Mouse (Mus musculus) forebrain, embryonic 16.5 days (tissue): ENCODE measurements around the gene Prkce. TPM values are rescaled to one million over a fixed set of nuclear protein-coding genes. Genes with fewer than 3 reads are reported as not detected.

ENCODE experiments used
- ATAC-seq: fragments of 200-750 bp; cut with Nextera tagmentation; 2 replicates; pipeline ENCODE4 v1.8.0; 2017; ENCODE audit warnings: mild to moderate bottlenecking, moderate library complexity
- H3K27ac ChIP-seq: fragments of 300-500 bp; sonication (generic); 2 replicates; pipeline ENCODE4 v1.5.1; 2014; ENCODE audit warnings: low read length, control low read depth
- H3K27me3 ChIP-seq: fragments of 300-500 bp; sonication (generic); replicated peaks from 2 replicates; pipeline ENCODE4 v1.6.1; 2014; ENCODE audit warnings: low read length; ENCODE audit not compliant: control insufficient read depth, insufficient read depth
- H3K36me3 ChIP-seq: fragments of 300-500 bp; sonication (generic); 2 replicates; pipeline ENCODE4 v1.6.1; 2014; ENCODE audit not compliant: control insufficient read depth, insufficient read depth
- H3K4me1 ChIP-seq: fragments of 300-500 bp; sonication (generic); replicated peaks from 2 replicates; pipeline ENCODE4 v1.6.1; 2014; ENCODE audit warnings: low read length; ENCODE audit not compliant: control insufficient read depth, insufficient read depth
- H3K4me2 ChIP-seq: fragments of 300-500 bp; sonication (generic); 2 replicates; pipeline ENCODE4 v1.6.1; 2014; ENCODE audit warnings: mild to moderate bottlenecking, low read length, control low read depth
- H3K4me3 ChIP-seq: fragments of 300-500 bp; sonication (generic); replicated peaks from 2 replicates; pipeline ENCODE4 v1.5.1; 2014; ENCODE audit warnings: mild to moderate bottlenecking, low read length, control low read depth
- H3K9ac ChIP-seq: fragments of 300-500 bp; sonication (generic); replicated peaks from 2 replicates; pipeline ENCODE4 v1.6.1; 2014; ENCODE audit warnings: low read depth, low read length, control low read depth
- H3K9me3 ChIP-seq: fragments of 300-500 bp; sonication (generic); 2 replicates; pipeline ENCODE4 v1.6.1; 2016; ENCODE audit warnings: low read length; ENCODE audit not compliant: control insufficient read depth
- WGBS: fragments of 180-500 bp; shearing (Covaris S2); extraction: QIAGEN DNeasy Blood & Tissue Kit; methylation state at CpG from one replicate; pipeline ENCODE4 v1.1.7; 2014; 5-methylcytosine and 5-hydroxymethylcytosine counted together
- polyA plus RNA-seq: library from polyadenylated mRNA; unstranded; fragments of >200 nt; fragmentation: Nextera tagmentation; extraction: Ambion mirVana; gene quantifications from 2 replicates; pipeline ENCODE4 v1.2.1, GENCODE M21; 2015

The Prkce gene
- polyA plus RNA-seq, 1 experiment from 2014 or later, result 42.9 TPM

- Histone ChIP-seq H3K4me1 (peaks cover 6% of the 10 kb centered on the region), H3K27me3 (no peaks in the 10 kb centered on the region), H3K4me3 (no peak overlapping the region), H3K9me3 (no peaks in the 10 kb centered on the region), H3K27ac (no peak overlapping the region), H3K4me2 (no peak overlapping the region), H3K36me3 (no peaks in the 10 kb centered on the region), H3K9ac (no peak overlapping the region)
- ATAC-seq, result no peak
- WGBS, result 68% methylated on average over 8 of the region's 8 CpGs
Measured at GRCm38 (mm10) chr17:86344032-86344431, 176.4 kb downstream of the Prkce start.

DNA sequence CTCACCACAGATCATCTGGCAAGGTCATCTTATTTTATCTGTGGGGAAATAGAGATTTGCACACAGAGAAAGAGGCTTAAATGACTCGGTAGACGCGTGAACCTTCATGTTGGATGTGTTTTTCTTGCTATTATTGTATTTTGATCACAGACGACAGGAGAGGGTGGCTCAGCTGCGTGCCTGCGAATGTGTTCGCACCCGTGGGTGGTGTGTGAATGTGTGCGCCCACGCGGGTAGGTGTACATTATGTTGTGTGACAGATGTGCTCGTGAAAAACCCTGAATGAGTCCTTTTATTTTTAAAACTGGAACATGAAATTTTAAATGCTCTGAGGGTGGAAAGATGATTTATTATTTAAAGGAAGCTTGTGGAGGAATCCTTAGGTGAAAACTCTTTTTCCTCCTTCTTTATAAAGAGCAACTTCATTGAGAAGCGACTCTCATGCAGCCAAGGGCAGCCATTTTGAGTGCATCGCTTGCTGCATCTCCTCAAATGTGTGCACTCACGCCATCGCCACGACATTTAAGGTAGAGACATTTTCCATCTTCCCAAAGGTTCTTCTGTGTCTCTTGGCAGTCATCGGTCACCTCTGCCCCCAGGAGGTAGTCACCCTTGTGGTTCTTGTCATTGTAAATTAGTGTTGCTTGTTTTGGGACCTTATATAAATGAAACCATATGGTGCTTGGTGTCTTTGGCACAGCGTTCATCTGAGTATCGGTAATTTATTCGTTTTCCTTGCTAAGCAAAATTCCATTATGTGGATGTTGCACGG, 177.8 kb downstream of the Prkce start:
- H3K9ac ChIP-seq, result no peak overlapping the region
- no peaks in the 10 kb centered on the region for H3K27me3 ChIP-seq
- WGBS, result 75% methylated on average over 22 of the region's 22 CpGs
- ATAC-seq, result no peak
- peaks cover 7% of the 10 kb centered on the region for H3K4me1 ChIP-seq
- H3K9me3 ChIP-seq, result no peaks in the 10 kb centered on the region
- no peak overlapping the region for H3K4me2 ChIP-seq
- peak overlapping the region; percentile 24; the same call in 1 of the 2 replicates for H3K27ac ChIP-seq
- no peaks in the 10 kb centered on the region for H3K36me3 ChIP-seq
- no peak overlapping the region for H3K4me3 ChIP-seq

GRCm38 (mm10) chr17:86350236-86350635, 182.7 kb downstream of the Prkce start:
- H3K4me2 ChIP-seq, result no peak overlapping the region
- ATAC-seq, result 0 out of 2 replicates have a peak, but pooled peaks have one; percentile 5

GRCm38 (mm10) chr17:86350791-86351261, 183.2 kb downstream of the Prkce start:
- WGBS, result 46% methylated on average over 12 of the region's 12 CpGs

More at GRCm38 (mm10) chr17:86350236-86350635, 182.7 kb downstream of the Prkce start:
- peaks cover 45% of the 10 kb centered on the region for H3K4me1 ChIP-seq
- H3K27ac ChIP-seq, result peak overlapping the region; percentile 77
- H3K9me3 ChIP-seq, result no peaks in the 10 kb centered on the region
- H3K27me3 ChIP-seq, result no peaks in the 10 kb centered on the region
- H3K36me3 ChIP-seq, result no peaks in the 10 kb centered on the region
- no peak overlapping the region for H3K9ac ChIP-seq
- H3K4me3 ChIP-seq, result no peak overlapping the region
- 60% methylated on average over 3 of the region's 3 CpGs for WGBS

GRCm38 (mm10) chr17:86351282-86351681, 183.7 kb downstream of the Prkce start:
- peaks cover 48% of the 10 kb centered on the region for H3K4me1 ChIP-seq

More at GRCm38 (mm10) chr17:86350791-86351261, 183.2 kb downstream of the Prkce start:
- peak overlapping the region; percentile 77 for H3K27ac ChIP-seq
- peaks cover 43% of the 10 kb centered on the region for H3K4me1 ChIP-seq
- H3K9me3 ChIP-seq, result no peaks in the 10 kb centered on the region
- H3K4me3 ChIP-seq, result no peak overlapping the region
- H3K9ac ChIP-seq, result no peak overlapping the region
- H3K4me2 ChIP-seq, result peak overlapping the region; percentile 13; the same call in 1 of the 2 replicates
- peak; percentile 54; the same call in 1 of the 2 replicates for ATAC-seq
- no peaks in the 10 kb centered on the region for H3K27me3 ChIP-seq
- no peaks in the 10 kb centered on the region for H3K36me3 ChIP-seq

GRCm38 (mm10) chr17:86352247-86353037, 184.9 kb downstream of the Prkce start:
- Histone ChIP-seq H3K27me3 (no peaks in the 10 kb centered on the region), H3K36me3 (no peaks in the 10 kb centered on the region), H3K9me3 (no peaks in the 10 kb centered on the region), H3K4me2 (no peak overlapping the region), H3K4me3 (no peak overlapping the region), H3K27ac (peak overlapping the region; percentile 33; the same call in 1 of the 2 replicates), H3K9ac (no peak overlapping the region), H3K4me1 (peaks cover 50% of the 10 kb centered on the region)
- 84% methylated on average over 12 of the region's 12 CpGs for WGBS
- peak; percentile 54; the same call in 1 of the 2 replicates for ATAC-seq

More at GRCm38 (mm10) chr17:86351282-86351681, 183.7 kb downstream of the Prkce start:
- no peaks in the 10 kb centered on the region for H3K9me3 ChIP-seq
- no peaks in the 10 kb centered on the region for H3K27me3 ChIP-seq
- H3K27ac ChIP-seq, result peak overlapping the region; percentile 77
- no peak overlapping the region for H3K4me2 ChIP-seq
- H3K4me3 ChIP-seq, result no peak overlapping the region
- 73% methylated on average over 4 of the region's 4 CpGs for WGBS
- no peak overlapping the region for H3K9ac ChIP-seq
- no peak for ATAC-seq
- H3K36me3 ChIP-seq, result no peaks in the 10 kb centered on the region

- Histone ChIP-seq H3K9me3 (no peaks in the 10 kb centered on the region), H3K9ac (no peak overlapping the region), H3K27me3 (no peaks in the 10 kb centered on the region), H3K4me2 (no peak overlapping the region), H3K4me3 (no peak overlapping the region), H3K27ac (peak overlapping the region; percentile 33; the same call in 1 of the 2 replicates), H3K4me1 (peaks cover 48% of the 10 kb centered on the region), H3K36me3 (no peaks in the 10 kb centered on the region)
- peak; percentile 56 for ATAC-seq
- WGBS, result 55% methylated on average over 4 of the region's 4 CpGs
Measured at GRCm38 (mm10) chr17:86353679-86354078, 186.1 kb downstream of the Prkce start.

DNA sequence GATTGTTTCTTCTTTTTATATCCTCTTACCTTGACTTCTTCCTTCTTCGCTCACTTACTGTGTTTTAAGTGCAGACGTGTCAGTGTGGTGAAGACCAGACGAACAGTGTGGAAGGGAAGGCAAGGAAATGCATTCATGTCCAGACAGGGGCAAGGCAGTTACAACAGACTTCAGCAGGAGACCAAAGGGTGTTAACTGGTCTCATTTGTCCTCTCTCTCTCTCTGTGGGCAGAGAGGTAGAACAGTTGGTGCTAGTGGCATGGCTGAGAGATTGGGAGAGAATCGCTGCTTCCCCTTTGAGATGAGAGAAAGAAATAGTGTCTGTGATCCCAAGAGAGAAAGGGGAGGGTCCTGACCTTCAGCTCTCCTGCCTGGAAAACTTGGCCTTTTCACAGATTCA, 186.5 kb downstream of the Prkce start:
- no peak for ATAC-seq
- Histone ChIP-seq H3K4me3 (no peak overlapping the region), H3K27ac (peak overlapping the region; percentile 57), H3K27me3 (no peaks in the 10 kb centered on the region), H3K9me3 (no peaks in the 10 kb centered on the region), H3K4me1 (peaks cover 48% of the 10 kb centered on the region), H3K36me3 (no peaks in the 10 kb centered on the region), H3K9ac (no peak overlapping the region), H3K4me2 (no peak overlapping the region)
- WGBS, result 66% methylated on average over 4 of the region's 4 CpGs

DNA sequence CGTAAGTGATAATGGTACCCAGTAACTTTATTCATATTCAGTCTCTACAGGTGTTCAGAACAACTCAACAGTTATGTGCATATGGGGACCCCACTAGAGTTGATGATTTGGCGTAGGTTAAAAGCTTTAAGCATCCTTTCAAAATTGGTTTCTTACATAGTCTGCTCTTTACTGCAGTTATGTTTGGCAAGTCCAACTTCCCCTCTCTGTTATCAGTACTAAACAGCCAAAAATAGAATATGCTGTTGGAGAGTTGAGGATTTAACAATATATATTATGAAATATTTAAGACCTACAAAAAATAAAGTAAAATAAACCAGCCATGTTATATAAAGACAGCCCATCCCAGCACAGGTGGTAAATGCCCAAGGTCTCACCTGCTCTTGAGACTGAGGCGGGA, 187.3 kb downstream of the Prkce start:
- no peaks in the 10 kb centered on the region for H3K9me3 ChIP-seq
- H3K4me2 ChIP-seq, result no peak overlapping the region
- H3K27me3 ChIP-seq, result no peaks in the 10 kb centered on the region
- peaks cover 48% of the 10 kb centered on the region for H3K4me1 ChIP-seq
- no peaks in the 10 kb centered on the region for H3K36me3 ChIP-seq
- no peak for ATAC-seq
- WGBS, result 86% methylated on average over 3 of the region's 3 CpGs
- no peak overlapping the region; the same call in 1 of the 2 replicates for H3K27ac ChIP-seq
- H3K9ac ChIP-seq, result no peak overlapping the region
- H3K4me3 ChIP-seq, result no peak overlapping the region
